Mouse (Mus musculus) CH12.LX (cell line): ENCODE measurements around the gene Bckdha. TPM values are rescaled to one million over a fixed set of nuclear protein-coding genes. Genes with fewer than 3 reads are reported as not detected.

Experiments used
- DNase-seq: peaks from one replicate; pipeline ENCODE4 v3.0.0-alpha.2; 2013; ENCODE audit errors: extremely low read depth
- H3K27ac ChIP-seq: 2 replicates; pipeline ENCODE4 v1.5.1; 2012; ENCODE audit warnings: low read depth, mild to moderate bottlenecking, control low read depth, moderate library complexity; ENCODE audit not compliant: insufficient read depth
- H3K27me3 ChIP-seq: replicated peaks from 2 replicates; pipeline ENCODE3; 2012; ENCODE audit warnings: inconsistent platforms
- H3K36me3 ChIP-seq, 2 experiments: replicated peaks in 1 of 2; 2 replicates each; pipeline versions ENCODE3 to v1.6.1; 2012; ENCODE audit warnings: inconsistent platforms in 1 of 2, low read length in 1 of 2, mild to moderate bottlenecking in 1 of 2, mixed read lengths in 1 of 2, moderate library complexity in 1 of 2; ENCODE audit not compliant: control insufficient read depth in 1 of 2, insufficient read depth in 1 of 2
- H3K4me1 ChIP-seq, 2 experiments: 2 replicates each; pipeline ENCODE4 v1.6.1; 2012; ENCODE audit warnings: inconsistent platforms in 1 of 2, moderate library complexity in 1 of 2; ENCODE audit not compliant: insufficient read depth in 2 of 2, control insufficient read depth in 1 of 2
- H3K4me2 ChIP-seq: 2 replicates; pipeline ENCODE4 v1.6.1; 2012; ENCODE audit warnings: low read depth, mild to moderate bottlenecking, control low read depth; ENCODE audit not compliant: poor library complexity, insufficient read depth, severe bottlenecking
- H3K4me3 ChIP-seq, 3 experiments: fragments of 150-350 bp in 1 of 3; sonication (generic) in 1 of 3; replicated peaks in 1 of 3; 2 replicates each; pipeline versions ENCODE3 to v1.5.1; 2011 to 2012; ENCODE audit warnings: low read depth in 2 of 3, low read length in 2 of 3, mild to moderate bottlenecking in 2 of 3, moderate library complexity in 2 of 3, control low read depth in 1 of 3, improper control_type of control experiment in 1 of 3, inconsistent platforms in 1 of 3, mixed read lengths in 1 of 3; ENCODE audit not compliant: poor library complexity in 1 of 3
- H3K79me2 ChIP-seq: replicated peaks from 2 replicates; pipeline ENCODE4 v1.6.1; 2012; ENCODE audit warnings: mild to moderate bottlenecking, moderate library complexity; ENCODE audit not compliant: control insufficient read depth, poor library complexity, insufficient read depth, severe bottlenecking; ENCODE audit errors: extremely low read depth
- H3K9ac ChIP-seq: 2 replicates; pipeline ENCODE4 v1.6.1; 2012; ENCODE audit warnings: low read depth, mild to moderate bottlenecking, control low read depth, moderate library complexity; ENCODE audit not compliant: insufficient read depth
- H3K9me3 ChIP-seq: replicated peaks from 2 replicates; pipeline ENCODE3; 2012; ENCODE audit warnings: low read length, inconsistent platforms, mixed read lengths
- BHLHE40 ChIP-seq: IDR thresholded peaks from 2 replicates; pipeline ENCODE4 v1.6.1; 2011; ENCODE audit warnings: mild to moderate bottlenecking, low read depth, low read length, improper control_type of control experiment
- CHD1 ChIP-seq: IDR thresholded peaks from 2 replicates; pipeline ENCODE4 v1.6.1; 2012; ENCODE audit warnings: low read depth, low read length, improper control_type of control experiment, inconsistent platforms
- ETS1 ChIP-seq: conservative IDR thresholded peaks from 2 replicates; pipeline ENCODE4 v1.6.1; 2012; ENCODE audit warnings: low read depth, mild to moderate bottlenecking, inconsistent platforms, low read length, improper control_type of control experiment, moderate library complexity
- HCFC1 ChIP-seq: IDR thresholded peaks from 2 replicates; pipeline ENCODE4 v1.6.1; 2012; ENCODE audit warnings: low read depth, mild to moderate bottlenecking, inconsistent platforms, low read length, improper control_type of control experiment
- KAT2A ChIP-seq: IDR thresholded peaks from 2 replicates; pipeline ENCODE4 v1.6.1; 2012; ENCODE audit warnings: low read length, improper control_type of control experiment, inconsistent platforms; ENCODE audit not compliant: insufficient replicate concordance
- MEF2A ChIP-seq: IDR thresholded peaks from 2 replicates; pipeline ENCODE4 v1.6.1; 2014; ENCODE audit warnings: low read depth, mild to moderate bottlenecking, inconsistent platforms, low read length, improper control_type of control experiment, borderline replicate concordance
- NELFE ChIP-seq: IDR thresholded peaks from 2 replicates; pipeline ENCODE4 v1.6.1; 2011; ENCODE audit warnings: low read depth, low read length, improper control_type of control experiment
- PAX5 ChIP-seq: IDR thresholded peaks from 2 replicates; pipeline ENCODE4 v1.6.1; 2012; ENCODE audit warnings: low read length, inconsistent platforms, mixed read lengths
- POLR2A ChIP-seq: IDR thresholded peaks from 2 replicates; pipeline ENCODE4 v1.6.1; 2011; ENCODE audit warnings: low read depth, mild to moderate bottlenecking, improper control_type of control experiment, low read length
- POLR2AphosphoS2 ChIP-seq: IDR thresholded peaks from 2 replicates; pipeline ENCODE4 v1.6.1; 2011; ENCODE audit warnings: low read depth, low read length, improper control_type of control experiment
- RAD21 ChIP-seq: IDR thresholded peaks from 2 replicates; pipeline ENCODE4 v1.6.1; 2011; ENCODE audit warnings: low read depth, mild to moderate bottlenecking, low read length, improper control_type of control experiment, moderate library complexity
- UBTF ChIP-seq: IDR thresholded peaks from 2 replicates; pipeline ENCODE4 v1.6.1; 2012; ENCODE audit warnings: low read depth, mild to moderate bottlenecking, inconsistent platforms, low read length, improper control_type of control experiment, moderate library complexity
- ZNF384 ChIP-seq: IDR thresholded peaks from 2 replicates; pipeline ENCODE4 v1.6.1; 2012; ENCODE audit warnings: low read depth, low read length, improper control_type of control experiment, inconsistent platforms
- dilution Hi-C: fragments of 300-500 bp; cut with MboI; formaldehyde crosslinking; loops from 2 replicates; pipeline ENCODE4 v1.14.3; 2020; ENCODE audit warnings: low sequenced_read_pairs; ENCODE audit not compliant: extremely low pct_unique_long_range_greater_than_20kb, extremely low pct_ligation_motif_present
- in situ Hi-C: fragments of 300-500 bp; cut with MboI; formaldehyde crosslinking; loops from 3 replicates; pipeline ENCODE4 v1.14.3; 2019; ENCODE audit warnings: low sequenced_read_pairs, low pct_ligation_motif_present, low pct_unique_long_range_greater_than_20kb, mixed read lengths
- polyA plus RNA-seq: library from polyadenylated mRNA; unstranded; fragments of >175 nt; gene quantifications from 2 replicates; pipeline ENCODE4 v1.2.1, GENCODE M21; 2012; ENCODE audit warnings: low read depth; ENCODE audit not compliant: insufficient read length
- total RNA-seq, 2 experiments: library from RNA; depleted of rRNA; stranded (reverse); fragments of 300-350 nt in 1 of 2; fragments of >200 nt in 1 of 2; gene quantifications; 2 replicates each; pipeline ENCODE4 v1.2.3; 2012 to 2014

The Bckdha gene
- total and polyA plus RNA-seq, 3 experiments, result 17.2 to 21.4 (median 19.9) TPM

- Histone ChIP-seq H3K27me3 (no peaks in the 10 kb centered on the region), H3K36me3 (peaks cover 0 to 8% of the 10 kb centered on the region in 2 experiments), H3K9ac (no peak overlapping the region), H3K4me1 (peaks cover 6 to 33% of the 10 kb centered on the region in 2 experiments; a peak in 3 of 4 replicates), H3K9me3 (peaks cover 6% of the 10 kb centered on the region), H3K79me2 (no peaks in the 10 kb centered on the region), H3K4me3 (no peak overlapping the region), H3K4me2 (no peak overlapping the region), H3K27ac (no peak overlapping the region)
- DNase-seq, result no peak
- dilution Hi-C loops, result no loop called here
- in situ Hi-C loops, result no loop called here
- TF ChIP-seq POLR2AphosphoS2 (no peak), BHLHE40 (no peak), UBTF (no peak), PAX5 (no peak), MEF2A (no peak), ETS1 (no peak), HCFC1 (no peak), CHD1 (no peak)
Observed at GRCm38 (mm10) chr7:25676085-25676781, 17.5 kb upstream of the Bckdha start.

GRCm38 (mm10) chr7:25675405-25675804 is 16.6 kb upstream of the Bckdha start:
- in situ Hi-C loops (no loop called here), dilution Hi-C loops (no loop called here)
- Histone ChIP-seq H3K9me3 (peaks cover 6% of the 10 kb centered on the region), H3K79me2 (no peaks in the 10 kb centered on the region), H3K4me1 (peaks cover 5 to 31% of the 10 kb centered on the region in 2 experiments; a peak in 3 of 4 replicates), H3K36me3 (peaks cover under 1 to 16% of the 10 kb centered on the region in 2 experiments), H3K4me3 (no peak overlapping the region), H3K4me2 (no peak overlapping the region), H3K9ac (no peak overlapping the region), H3K27ac (no peak overlapping the region), H3K27me3 (no peaks in the 10 kb centered on the region)
- no peak for DNase-seq
- no peak for TF ChIP-seq KAT2A
- TF ChIP-seq ZNF384, result no peak
- TF ChIP-seq NELFE, result no peak
- no peak for TF ChIP-seq POLR2A

GRCm38 (mm10) chr7:25674719-25675300 is 16.0 kb upstream of the Bckdha start, which contains the start of gene Tmem91:
TSS of gene Tmem91 (minus strand) at chr7:25675166.
- TF ChIP-seq POLR2AphosphoS2 (peak; percentile 16; the same call in 1 of the 2 replicates), RAD21 (no peak)
- in situ Hi-C loops, result no loop called here
- H3K27me3 ChIP-seq, result no peaks in the 10 kb centered on the region
- H3K36me3 ChIP-seq, result peaks cover 2 to 22% of the 10 kb centered on the region in 2 experiments
- no peak within 1 kb of the TSS for H3K9ac ChIP-seq
- peaks cover 6% of the 10 kb centered on the region for H3K9me3 ChIP-seq
- H3K4me3 ChIP-seq, result no peak within 1 kb of the TSS
- peaks cover 5 to 28% of the 10 kb centered on the region in 2 experiments; a peak in 3 of 4 replicates for H3K4me1 ChIP-seq
- no peak for DNase-seq
- H3K79me2 ChIP-seq, result no peaks in the 10 kb centered on the region
- dilution Hi-C loops, result no loop called here
- no peak within 1 kb of the TSS for H3K27ac ChIP-seq
- H3K4me2 ChIP-seq, result no peak within 1 kb of the TSS
